Mouse (Mus musculus): ENCODE results near the gene Slc7a15. TPM values are rescaled to one million over a fixed set of nuclear protein-coding genes. Genes with fewer than 3 reads are reported as not detected.

The Slc7a15 gene
- polyA plus RNA-seq, 1 experiment from 2014 or later, result not detected

DNA sequence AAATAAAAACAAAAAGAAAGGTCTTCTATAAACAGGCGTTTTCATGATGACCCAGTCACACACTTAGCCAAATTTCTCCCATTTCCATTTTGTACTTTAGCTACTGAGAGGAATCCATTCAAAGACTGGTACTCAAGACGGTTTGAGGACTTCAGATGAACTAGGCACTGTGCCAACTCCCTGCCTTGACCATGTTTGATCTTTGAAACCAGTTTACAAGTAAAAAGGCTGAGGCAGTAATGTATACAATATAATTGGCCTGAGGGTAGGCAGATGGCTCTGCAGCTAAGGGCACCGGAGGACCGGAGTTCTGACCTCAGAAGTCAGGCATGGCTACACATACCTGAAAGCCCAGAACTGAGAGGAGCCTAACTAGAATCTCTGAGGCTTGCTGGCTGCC lies 109.8 kb downstream of the Slc7a15 start:
- H3K27me3 ChIP-seq (ENCODE audit: control insufficient read depth, insufficient read depth, low read length), result no peaks in the 10 kb centered on the region
- WGBS, result 43% methylated on average over 4 of the region's 4 CpGs
- H3K9me3 ChIP-seq (ENCODE audit: control insufficient read depth, low read depth, low read length), result no peaks in the 10 kb centered on the region
- H3K4me3 ChIP-seq (ENCODE audit: low read depth, low read length), result no peak overlapping the region
- H3K36me3 ChIP-seq (ENCODE audit: control insufficient read depth, insufficient read depth, low read length), result no peaks in the 10 kb centered on the region
- no peak overlapping the region for H3K9ac ChIP-seq (replicated peaks; ENCODE audit: low read depth, low read length)
- H3K27ac ChIP-seq (ENCODE audit: low read length), result no peak overlapping the region
- no peak overlapping the region for H3K4me2 ChIP-seq (replicated peaks; ENCODE audit: low read depth, low read length)
- H3K4me1 ChIP-seq (ENCODE audit: control insufficient read depth, insufficient read depth, low read length), result peaks cover 15% of the 10 kb centered on the region
- no peak for ATAC-seq (ENCODE audit: insufficient number of reproducible peaks, insufficient read depth, low FRiP score, low read depth)

DNA sequence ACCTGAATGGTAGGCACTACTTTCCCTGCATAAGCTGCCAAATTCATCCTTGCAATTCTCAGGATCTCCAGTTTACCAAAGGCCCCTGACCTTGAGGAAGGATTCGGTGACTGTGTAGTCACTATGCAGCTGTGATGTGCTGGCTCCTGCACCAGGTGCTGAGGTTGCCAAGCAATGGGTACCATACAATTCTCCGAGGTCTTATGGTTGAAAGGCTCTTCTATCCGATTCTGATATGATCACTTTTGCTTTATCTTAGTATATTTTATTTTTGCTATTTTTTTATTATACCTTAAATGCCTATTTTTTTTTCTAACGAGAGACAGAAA lies 110.2 kb downstream of the Slc7a15 start:
- Histone ChIP-seq H3K27ac (ENCODE audit: low read length) (no peak overlapping the region; the same call in 1 of the 2 replicates), H3K4me2 (replicated peaks; ENCODE audit: low read depth, low read length) (no peak overlapping the region), H3K27me3 (ENCODE audit: control insufficient read depth, insufficient read depth, low read length) (no peaks in the 10 kb centered on the region), H3K9me3 (ENCODE audit: control insufficient read depth, low read depth, low read length) (no peaks in the 10 kb centered on the region), H3K36me3 (ENCODE audit: control insufficient read depth, insufficient read depth, low read length) (no peaks in the 10 kb centered on the region), H3K4me1 (ENCODE audit: control insufficient read depth, insufficient read depth, low read length) (peaks cover 15% of the 10 kb centered on the region), H3K4me3 (ENCODE audit: low read depth, low read length) (no peak overlapping the region), H3K9ac (replicated peaks; ENCODE audit: low read depth, low read length) (no peak overlapping the region)
- no peak for ATAC-seq (ENCODE audit: insufficient number of reproducible peaks, insufficient read depth, low FRiP score, low read depth)
- WGBS, result 79% methylated on average over 4 of the region's 4 CpGs

DNA sequence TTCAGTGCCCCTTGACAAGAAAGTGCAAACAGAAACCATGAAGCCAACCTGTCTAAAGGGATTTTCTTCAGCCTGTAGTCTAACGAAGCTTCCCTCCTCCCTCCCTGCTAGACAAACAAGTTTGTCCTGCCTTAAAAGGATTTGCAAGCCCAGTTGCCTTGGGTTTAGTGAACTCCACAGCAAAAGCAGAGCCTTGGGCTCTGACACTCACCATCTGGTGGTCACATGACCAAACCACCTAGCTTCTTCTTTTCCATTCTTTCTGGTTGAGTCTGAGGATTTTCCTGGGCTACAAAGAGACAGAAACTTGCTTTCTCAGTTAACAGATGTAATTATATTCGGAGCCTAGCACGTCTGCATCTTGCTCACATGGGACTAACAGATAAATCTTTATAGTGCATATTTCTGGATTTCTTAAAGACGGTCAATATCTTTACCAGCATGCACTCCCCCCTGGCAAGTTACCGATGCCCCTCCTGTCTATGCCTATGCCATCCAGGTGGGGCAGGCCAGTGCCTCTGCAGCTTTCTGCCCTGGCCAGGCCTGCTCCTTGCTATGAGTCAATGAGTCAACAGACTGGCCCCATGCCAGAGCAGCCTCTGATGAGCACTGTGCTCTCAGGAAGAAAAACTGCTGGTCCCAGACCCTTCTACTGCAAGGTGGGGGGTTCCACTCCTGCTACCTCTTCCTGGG lies 110.8 kb downstream of the Slc7a15 start:
- no peak overlapping the region for H3K4me3 ChIP-seq (ENCODE audit: low read depth, low read length)
- WGBS, result 43% methylated on average over 5 of the region's 5 CpGs
- H3K9ac ChIP-seq (replicated peaks; ENCODE audit: low read depth, low read length), result no peak overlapping the region
- H3K4me2 ChIP-seq (replicated peaks; ENCODE audit: low read depth, low read length), result no peak overlapping the region
- no peaks in the 10 kb centered on the region for H3K27me3 ChIP-seq (ENCODE audit: control insufficient read depth, insufficient read depth, low read length)
- H3K9me3 ChIP-seq (ENCODE audit: control insufficient read depth, low read depth, low read length), result no peaks in the 10 kb centered on the region
- peak; percentile 78; the same call in 1 of the 2 replicates for ATAC-seq (ENCODE audit: insufficient number of reproducible peaks, insufficient read depth, low FRiP score, low read depth)
- H3K27ac ChIP-seq (ENCODE audit: low read length), result peak overlapping the region; percentile 61
- H3K4me1 ChIP-seq (ENCODE audit: control insufficient read depth, insufficient read depth, low read length), result peaks cover 15% of the 10 kb centered on the region
- H3K36me3 ChIP-seq (ENCODE audit: control insufficient read depth, insufficient read depth, low read length), result no peaks in the 10 kb centered on the region

DNA sequence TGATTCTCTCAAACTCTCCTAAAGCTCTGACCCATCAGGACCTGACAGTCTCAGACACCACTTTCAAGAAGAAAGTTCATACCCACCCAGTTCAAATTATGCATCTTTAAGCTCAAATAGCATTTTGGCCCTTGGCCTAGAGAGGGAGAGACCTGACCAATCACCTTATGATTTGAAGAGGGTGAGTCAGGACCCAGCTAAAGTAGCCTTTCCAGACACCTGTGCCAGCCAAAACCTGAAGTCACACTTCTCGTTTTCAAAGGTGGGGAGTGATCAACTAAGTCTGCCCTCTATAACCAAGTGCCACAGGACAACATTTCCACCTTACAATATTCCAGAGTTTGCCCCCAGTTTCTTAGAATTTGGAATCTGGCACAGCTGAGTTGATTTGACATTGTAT lies 111.6 kb downstream of the Slc7a15 start:
- Histone ChIP-seq H3K4me2 (replicated peaks; ENCODE audit: low read depth, low read length) (no peak overlapping the region), H3K9ac (replicated peaks; ENCODE audit: low read depth, low read length) (no peak overlapping the region), H3K9me3 (ENCODE audit: control insufficient read depth, low read depth, low read length) (no peaks in the 10 kb centered on the region), H3K4me1 (ENCODE audit: control insufficient read depth, insufficient read depth, low read length) (peaks cover 15% of the 10 kb centered on the region), H3K27ac (ENCODE audit: low read length) (peak overlapping the region; percentile 61), H3K36me3 (ENCODE audit: control insufficient read depth, insufficient read depth, low read length) (no peaks in the 10 kb centered on the region), H3K4me3 (ENCODE audit: low read depth, low read length) (no peak overlapping the region), H3K27me3 (ENCODE audit: control insufficient read depth, insufficient read depth, low read length) (no peaks in the 10 kb centered on the region)
- WGBS, result 64% methylated on average over 1 of the region's 1 CpGs
- no peak for ATAC-seq (ENCODE audit: insufficient number of reproducible peaks, insufficient read depth, low FRiP score, low read depth)

DNA sequence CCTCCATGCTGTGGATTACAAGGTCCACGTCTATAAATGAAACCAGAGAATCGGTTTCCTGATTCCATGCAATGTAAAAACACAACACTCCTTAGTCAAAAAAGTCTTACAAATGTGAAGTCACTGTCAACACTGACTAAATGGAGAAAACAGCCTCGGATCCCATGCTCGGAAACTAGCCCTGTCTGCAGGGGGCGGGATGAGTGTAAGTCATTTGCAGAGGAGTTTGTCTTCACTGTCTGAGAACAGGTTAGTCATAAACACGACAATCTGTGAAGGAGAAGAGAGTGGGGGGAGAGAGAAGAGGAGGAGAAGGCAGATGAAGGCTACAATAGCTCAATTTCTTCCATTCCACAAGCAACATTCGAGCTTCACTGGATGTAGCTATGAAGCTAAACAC lies 113.6 kb downstream of the Slc7a15 start:
- WGBS, result 79% methylated on average over 7 of the region's 7 CpGs
- no peak overlapping the region for H3K4me3 ChIP-seq (ENCODE audit: low read depth, low read length)
- H3K27me3 ChIP-seq (ENCODE audit: control insufficient read depth, insufficient read depth, low read length), result no peaks in the 10 kb centered on the region
- H3K4me2 ChIP-seq (replicated peaks; ENCODE audit: low read depth, low read length), result no peak overlapping the region
- H3K9me3 ChIP-seq (ENCODE audit: control insufficient read depth, low read depth, low read length), result no peaks in the 10 kb centered on the region
- no peaks in the 10 kb centered on the region for H3K36me3 ChIP-seq (ENCODE audit: control insufficient read depth, insufficient read depth, low read length)
- H3K9ac ChIP-seq (replicated peaks; ENCODE audit: low read depth, low read length), result no peak overlapping the region
- peaks cover 11% of the 10 kb centered on the region for H3K4me1 ChIP-seq (ENCODE audit: control insufficient read depth, insufficient read depth, low read length)
- H3K27ac ChIP-seq (ENCODE audit: low read length), result no peak overlapping the region
- ATAC-seq (ENCODE audit: insufficient number of reproducible peaks, insufficient read depth, low FRiP score, low read depth), result no peak

DNA sequence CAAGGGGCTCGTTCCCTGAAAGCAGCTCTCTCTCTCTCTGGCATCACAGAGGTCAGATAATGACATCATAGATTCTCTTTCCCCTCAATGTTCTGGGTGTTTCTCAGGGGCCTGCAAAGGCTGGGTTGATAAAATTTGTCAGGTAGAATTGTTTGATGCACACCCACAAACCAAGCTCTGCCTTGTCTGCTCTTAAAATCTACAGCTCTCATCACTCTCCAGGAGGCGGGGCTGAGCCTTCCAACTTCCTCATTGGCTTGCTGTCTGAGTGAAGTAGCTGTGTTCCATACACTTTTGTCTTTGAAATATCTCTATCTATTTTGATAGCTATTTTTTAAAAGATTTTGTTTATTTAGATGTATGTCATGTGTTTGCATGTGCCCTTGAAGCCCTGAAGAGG lies 116.7 kb downstream of the Slc7a15 start:
- no peaks in the 10 kb centered on the region for H3K9me3 ChIP-seq (ENCODE audit: control insufficient read depth, low read depth, low read length)
- no peak overlapping the region for H3K9ac ChIP-seq (replicated peaks; ENCODE audit: low read depth, low read length)
- H3K36me3 ChIP-seq (ENCODE audit: control insufficient read depth, insufficient read depth, low read length), result no peaks in the 10 kb centered on the region
- no peaks in the 10 kb centered on the region for H3K4me1 ChIP-seq (ENCODE audit: control insufficient read depth, insufficient read depth, low read length)
- H3K4me2 ChIP-seq (replicated peaks; ENCODE audit: low read depth, low read length), result no peak overlapping the region
- ATAC-seq (ENCODE audit: insufficient number of reproducible peaks, insufficient read depth, low FRiP score, low read depth), result no peak
- no peaks in the 10 kb centered on the region for H3K27me3 ChIP-seq (ENCODE audit: control insufficient read depth, insufficient read depth, low read length)
- no peak overlapping the region for H3K4me3 ChIP-seq (ENCODE audit: low read depth, low read length)
- WGBS, result 55% methylated on average over 2 of the region's 2 CpGs
- no peak overlapping the region for H3K27ac ChIP-seq (ENCODE audit: low read length)

Other genes with a start within 250 kb of the Slc7a15 start
- gene Rhob, start 99.1 kb downstream of the Slc7a15 start, polyA plus RNA-seq (2014; fragmentation: Nextera tagmentation; extraction: Ambion mirVana), result 52.8 and 58.5 TPM in 2 replicates
- 65.8 and 69.2 TPM in 2 replicates for gene Pum2, start 75.1 kb upstream of the Slc7a15 start, polyA plus RNA-seq (2014; fragmentation: Nextera tagmentation; extraction: Ambion mirVana)
- 112 and 129 TPM in 2 replicates for gene Sdc1, start 172.3 kb upstream of the Slc7a15 start, polyA plus RNA-seq (2014; fragmentation: Nextera tagmentation; extraction: Ambion mirVana)